Mouse (Mus musculus) granulocyte monocyte progenitor cell, adult 5-6 weeks (primary cell): ENCODE results near the gene B230118H07Rik. TPM values are rescaled to one million over a fixed set of nuclear protein-coding genes. Genes with fewer than 3 reads are reported as not detected.

Source experiments
- ATAC-seq: replicated peaks from 2 replicates; pipeline ENCODE4 v1.8.0; 2016; ENCODE audit warnings: mild to moderate bottlenecking, moderate TSS enrichment, inconsistent platforms; ENCODE audit not compliant: poor library complexity, severe bottlenecking
- total RNA-seq, 2 experiments: library from RNA; stranded (forward) in 1 of 2; stranded (reverse) in 1 of 2; fragments of 200-712, 200-1000 nt in 1 of 2; fragments of >200 nt in 1 of 2; fragmentation: Nextera tagmentation in 1 of 2; gene quantifications; 2 replicates each; pipeline ENCODE4 v1.2.3; 2014 to 2017

The B230118H07Rik gene
- total RNA-seq (2014; fragmentation: Nextera tagmentation) (65.6 and 110 TPM in 2 replicates), total RNA-seq (2017) (125 and 126 TPM in 2 replicates)

- ATAC-seq: peak; percentile 31; the same call in 1 of the 2 replicates
Measured at GRCm38 (mm10) chr2:101649114-101649671, at the start of gene B230118H07Rik, which contains the start of gene Rag1. B230118H07Rik (minus strand) TSS chr2:101649532. Rag1 (minus strand) TSS chr2:101649501.

- no peak for ATAC-seq
Measured at GRCm38 (mm10) chr2:101695584-101695983, 46.3 kb upstream of the B230118H07Rik start.

- ATAC-seq: peak; percentile 54
Measured at GRCm38 (mm10) chr2:101693577-101694215, 44.4 kb upstream of the B230118H07Rik start.

- ATAC-seq: no peak
Measured at GRCm38 (mm10) chr2:101693043-101693442, 43.7 kb upstream of the B230118H07Rik start.

GRCm38 (mm10) chr2:101690252-101690827, 41.0 kb upstream of the B230118H07Rik start:
- ATAC-seq: no peak

- no peak for ATAC-seq
Measured at GRCm38 (mm10) chr2:101688011-101688410, 38.7 kb upstream of the B230118H07Rik start.

- no peak for ATAC-seq
Measured at GRCm38 (mm10) chr2:101684421-101684820, 35.1 kb upstream of the B230118H07Rik start.

- 0 out of 2 replicates have a peak, but pooled peaks have one; percentile 8 for ATAC-seq
Measured at GRCm38 (mm10) chr2:101679164-101679784, 29.9 kb upstream of the B230118H07Rik start.

- peak; percentile 95 for ATAC-seq
Measured at GRCm38 (mm10) chr2:101678236-101679021, 29.1 kb upstream of the B230118H07Rik start, which contains the start of gene Traf6. Traf6 (plus strand) TSS chr2:101678429.

GRCm38 (mm10) chr2:101673547-101673946, 24.2 kb upstream of the B230118H07Rik start:
- ATAC-seq: no peak

GRCm38 (mm10) chr2:101668751-101669150, 19.4 kb upstream of the B230118H07Rik start:
- no peak for ATAC-seq

- ATAC-seq: no peak
Measured at GRCm38 (mm10) chr2:101665703-101666092, 16.4 kb upstream of the B230118H07Rik start.

GRCm38 (mm10) chr2:101665058-101665702, 15.8 kb upstream of the B230118H07Rik start:
- peak; percentile 98 for ATAC-seq

- ATAC-seq: no peak
Measured at GRCm38 (mm10) chr2:101660536-101660935, 11.2 kb upstream of the B230118H07Rik start.

- peak; percentile 66 for ATAC-seq
Measured at GRCm38 (mm10) chr2:101652921-101653597, 3.7 kb upstream of the B230118H07Rik start.

GRCm38 (mm10) chr2:101652204-101652920, 3.0 kb upstream of the B230118H07Rik start:
- ATAC-seq: peak; percentile 15; the same call in 1 of the 2 replicates

- ATAC-seq: no peak
Measured at GRCm38 (mm10) chr2:101650446-101650845, 1.1 kb upstream of the B230118H07Rik start.

GRCm38 (mm10) chr2:101648361-101648760, 971 bp downstream of the B230118H07Rik start:
- ATAC-seq: no peak
